Mouse (Mus musculus) neural tube, embryonic 15.5 days (tissue): ENCODE data around the gene Prkar1b. TPM values are rescaled to one million over a fixed set of nuclear protein-coding genes. Genes with fewer than 3 reads are reported as not detected.

ENCODE experiments used
- ATAC-seq: fragments of 200-750 bp; cut with Nextera tagmentation; 2 replicates; pipeline ENCODE4 v1.8.0; 2017; ENCODE audit warnings: mild to moderate bottlenecking, moderate TSS enrichment, moderate library complexity; ENCODE audit not compliant: low FRiP score
- H3K27ac ChIP-seq: fragments of 300-500 bp; sonication (generic); replicated peaks from 2 replicates; pipeline ENCODE4 v1.5.1; 2015; ENCODE audit warnings: mild to moderate bottlenecking, inconsistent platforms
- H3K27me3 ChIP-seq: fragments of 300-500 bp; sonication (generic); replicated peaks from 2 replicates; pipeline ENCODE4 v1.6.1; 2015; ENCODE audit warnings: inconsistent platforms
- H3K36me3 ChIP-seq: fragments of 300-500 bp; sonication (generic); 2 replicates; pipeline ENCODE4 v1.6.1; 2015; ENCODE audit warnings: inconsistent platforms
- H3K4me1 ChIP-seq: fragments of 300-500 bp; sonication (generic); 2 replicates; pipeline ENCODE4 v1.6.1; 2015; ENCODE audit warnings: inconsistent platforms
- H3K4me2 ChIP-seq: fragments of 300-500 bp; sonication (generic); 2 replicates; pipeline ENCODE4 v1.6.1; 2015; ENCODE audit warnings: inconsistent platforms, mild to moderate bottlenecking, moderate library complexity
- H3K4me3 ChIP-seq: fragments of 300-500 bp; sonication (generic); replicated peaks from 2 replicates; pipeline ENCODE4 v1.5.1; 2015; ENCODE audit warnings: mild to moderate bottlenecking, inconsistent platforms
- H3K9ac ChIP-seq: fragments of 300-500 bp; sonication (generic); replicated peaks from 2 replicates; pipeline ENCODE4 v1.6.1; 2015; ENCODE audit warnings: mild to moderate bottlenecking, inconsistent platforms
- H3K9me3 ChIP-seq: fragments of 300-500 bp; sonication (generic); replicated peaks from 2 replicates; pipeline ENCODE4 v1.6.1; 2016; ENCODE audit warnings: inconsistent platforms
- WGBS: fragments of 180-500 bp; shearing (Covaris S2); methylation state at CpG from one replicate; pipeline ENCODE4 v1.1.7; 2015; ENCODE audit warnings: mixed read lengths; 5-methylcytosine and 5-hydroxymethylcytosine counted together
- polyA plus RNA-seq: library from polyadenylated mRNA; unstranded; fragments of >200 nt; fragmentation: Nextera tagmentation; extraction: Ambion mirVana; gene quantifications from 2 replicates; pipeline ENCODE4 v1.2.1, GENCODE M21; 2015

The Prkar1b gene
- polyA plus RNA-seq, 1 experiment from 2014 or later, result 321 TPM

DNA sequence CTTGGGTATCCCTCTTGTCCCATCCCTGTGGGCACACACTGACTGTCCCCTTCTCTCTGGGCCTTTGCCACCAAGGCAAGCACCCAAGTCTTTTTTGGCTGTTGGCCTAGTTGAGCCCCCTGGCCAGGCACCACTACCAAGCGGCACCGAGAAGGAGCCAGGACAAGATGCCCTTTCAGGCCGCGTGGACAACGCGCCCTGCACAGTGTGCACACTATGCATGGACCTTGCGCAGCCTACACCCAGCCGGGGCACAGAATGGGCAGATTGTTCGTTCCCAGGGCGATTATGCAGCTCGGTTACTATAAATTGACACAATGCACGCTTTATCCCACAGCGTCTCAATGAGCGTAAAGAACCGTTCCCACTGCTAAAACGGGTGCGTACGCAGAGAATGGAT lies 98.5 kb downstream of the Prkar1b start:
- H3K9ac ChIP-seq, result no peak overlapping the region
- H3K27me3 ChIP-seq, result no peaks in the 10 kb centered on the region
- H3K9me3 ChIP-seq, result no peaks in the 10 kb centered on the region
- H3K4me1 ChIP-seq, result peaks cover 8% of the 10 kb centered on the region; the same call in 1 of the 2 replicates
- no peak overlapping the region; the same call in 1 of the 2 replicates for H3K27ac ChIP-seq
- WGBS, result 44% methylated on average over 18 of the region's 18 CpGs
- peaks cover 18% of the 10 kb centered on the region for H3K36me3 ChIP-seq
- no peak for ATAC-seq
- H3K4me2 ChIP-seq, result no peak overlapping the region
- H3K4me3 ChIP-seq, result no peak overlapping the region

DNA sequence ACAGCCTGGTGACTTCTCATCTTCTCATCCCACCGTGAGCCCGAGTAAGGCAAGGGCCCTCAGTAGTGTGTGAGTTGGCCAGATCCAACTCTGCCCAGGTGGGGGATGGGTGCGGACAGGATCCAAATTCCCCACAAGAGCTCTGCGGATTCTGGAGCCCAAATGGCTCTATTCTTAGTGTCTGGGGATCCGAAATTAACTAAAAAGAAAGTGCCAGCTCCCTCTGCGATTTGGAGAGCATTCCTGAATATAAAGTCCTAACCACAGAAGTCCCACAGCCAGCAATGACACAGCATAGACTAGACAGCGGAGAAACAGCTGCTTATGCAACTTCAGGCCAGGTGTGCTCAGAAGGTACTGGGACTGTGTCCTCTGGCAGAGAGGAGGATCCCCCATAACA lies 100.4 kb downstream of the Prkar1b start:
- H3K4me2 ChIP-seq, result no peak overlapping the region
- no peaks in the 10 kb centered on the region for H3K9me3 ChIP-seq
- 84% methylated on average over 7 of the region's 7 CpGs for WGBS
- no peaks in the 10 kb centered on the region for H3K27me3 ChIP-seq
- H3K36me3 ChIP-seq, result peaks cover 20% of the 10 kb centered on the region
- no peak overlapping the region for H3K4me3 ChIP-seq
- H3K4me1 ChIP-seq, result peaks cover 7% of the 10 kb centered on the region; the same call in 1 of the 2 replicates
- no peak overlapping the region for H3K9ac ChIP-seq
- H3K27ac ChIP-seq, result no peak overlapping the region
- ATAC-seq, result no peak

DNA sequence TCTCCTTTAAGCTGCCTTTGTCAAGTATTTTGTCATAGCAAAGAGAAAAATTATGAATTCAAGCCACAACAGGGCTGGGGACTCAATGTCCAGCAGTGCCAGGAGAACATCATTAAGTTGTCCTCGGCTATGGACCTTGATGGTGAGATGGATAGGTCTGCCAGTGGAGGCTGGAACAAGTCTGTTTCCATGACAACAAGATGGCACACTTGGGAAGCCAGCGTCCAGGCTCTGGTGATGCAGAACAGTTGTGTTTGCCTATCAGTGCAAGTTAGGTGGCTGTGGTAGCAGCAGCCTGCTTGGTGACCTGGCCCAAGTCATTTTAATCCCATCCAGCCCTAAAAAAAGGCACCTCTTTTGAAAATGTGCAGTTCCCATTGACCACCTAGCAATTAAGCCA lies 102.6 kb downstream of the Prkar1b start:
- H3K4me1 ChIP-seq, result peaks cover 7% of the 10 kb centered on the region; the same call in 1 of the 2 replicates
- H3K27ac ChIP-seq, result no peak overlapping the region; the same call in 1 of the 2 replicates
- no peak overlapping the region for H3K4me2 ChIP-seq
- no peak overlapping the region for H3K4me3 ChIP-seq
- no peaks in the 10 kb centered on the region for H3K9me3 ChIP-seq
- no peak for ATAC-seq
- peaks cover 23% of the 10 kb centered on the region for H3K36me3 ChIP-seq
- no peaks in the 10 kb centered on the region for H3K27me3 ChIP-seq
- 22% methylated on average over 2 of the region's 2 CpGs for WGBS
- no peak overlapping the region for H3K9ac ChIP-seq

DNA sequence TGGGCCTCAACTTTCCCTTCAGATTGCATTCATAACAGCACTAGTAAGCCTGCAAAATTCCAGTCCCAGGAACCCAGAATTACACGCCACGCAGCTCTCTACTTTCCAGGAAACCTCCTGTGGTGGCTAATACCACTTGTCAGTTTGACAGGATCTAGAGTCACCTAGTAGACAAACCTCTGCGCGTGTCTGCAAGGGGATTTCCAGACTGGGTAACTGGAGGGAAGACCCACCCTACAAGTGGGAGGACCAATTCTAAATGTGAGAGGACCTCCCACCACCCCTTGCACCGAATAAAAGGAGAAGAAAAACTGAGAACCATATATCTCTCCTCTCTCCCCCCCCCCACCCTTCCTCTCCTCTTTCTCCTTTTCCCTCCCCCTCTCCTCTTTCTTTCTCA lies 103.2 kb downstream of the Prkar1b start:
- Histone ChIP-seq H3K4me2 (no peak overlapping the region), H3K27ac (no peak overlapping the region), H3K9me3 (no peaks in the 10 kb centered on the region), H3K9ac (no peak overlapping the region), H3K36me3 (peaks cover 28% of the 10 kb centered on the region), H3K27me3 (no peaks in the 10 kb centered on the region), H3K4me1 (peaks cover 7% of the 10 kb centered on the region; the same call in 1 of the 2 replicates), H3K4me3 (no peak overlapping the region)
- no peak for ATAC-seq
- WGBS, result 76% methylated on average over 5 of the region's 5 CpGs

DNA sequence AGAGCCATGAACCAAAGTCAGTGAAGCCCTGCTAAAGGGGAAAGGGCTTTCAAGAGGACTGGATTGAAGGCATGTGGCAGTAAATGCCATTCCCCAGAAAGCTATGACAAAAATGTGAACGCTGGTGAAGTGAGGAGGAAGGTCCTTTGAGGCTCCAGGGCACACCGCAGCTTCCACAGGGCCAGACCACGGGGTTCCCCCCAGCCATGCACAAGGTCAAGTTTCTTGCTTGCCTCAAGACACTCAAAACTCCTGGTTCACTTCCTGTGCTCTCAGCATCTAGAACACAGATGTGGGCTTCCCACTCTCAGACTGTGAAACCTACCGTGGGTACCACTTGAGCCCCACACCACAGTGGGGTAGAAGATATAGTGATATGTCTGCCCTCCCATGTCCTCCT lies 106.3 kb downstream of the Prkar1b start:
- WGBS, result 85% methylated on average over 4 of the region's 4 CpGs

DNA sequence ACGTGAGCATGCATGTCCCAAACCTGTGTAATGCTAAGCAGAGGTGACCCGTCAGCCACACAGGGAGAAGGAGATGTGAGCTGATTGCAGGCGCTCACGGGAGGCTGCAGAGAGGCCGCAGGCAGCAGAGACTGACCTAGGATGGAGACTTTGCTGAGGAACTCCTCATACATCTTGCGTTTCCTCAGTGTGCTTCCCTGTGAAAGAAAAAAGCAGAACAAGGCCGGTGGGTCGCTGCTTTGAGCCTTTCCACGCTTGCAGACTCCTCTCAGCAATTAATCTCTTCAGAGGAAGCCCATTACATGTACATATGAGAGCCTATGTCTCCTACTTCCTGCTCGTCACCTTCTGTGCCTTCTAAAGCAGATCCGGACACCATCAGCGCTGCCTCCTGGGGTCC lies 107.5 kb downstream of the Prkar1b start:
- Histone ChIP-seq H3K36me3 (peaks cover 10% of the 10 kb centered on the region), H3K9me3 (no peaks in the 10 kb centered on the region), H3K27ac (no peak overlapping the region), H3K27me3 (no peaks in the 10 kb centered on the region), H3K4me2 (no peak overlapping the region), H3K4me1 (peaks cover 5% of the 10 kb centered on the region; the same call in 1 of the 2 replicates), H3K4me3 (no peak overlapping the region), H3K9ac (no peak overlapping the region)
- no peak for ATAC-seq
- WGBS, result 83% methylated on average over 12 of the region's 12 CpGs

More for the DNA sequence above, 106.3 kb downstream of the Prkar1b start:
- no peak overlapping the region for H3K9ac ChIP-seq
- H3K4me2 ChIP-seq, result no peak overlapping the region
- no peak overlapping the region for H3K27ac ChIP-seq
- H3K27me3 ChIP-seq, result no peaks in the 10 kb centered on the region
- no peaks in the 10 kb centered on the region for H3K9me3 ChIP-seq
- H3K4me1 ChIP-seq, result peaks cover 7% of the 10 kb centered on the region; the same call in 1 of the 2 replicates
- no peak overlapping the region for H3K4me3 ChIP-seq
- no peak for ATAC-seq
- H3K36me3 ChIP-seq, result peaks cover 10% of the 10 kb centered on the region

DNA sequence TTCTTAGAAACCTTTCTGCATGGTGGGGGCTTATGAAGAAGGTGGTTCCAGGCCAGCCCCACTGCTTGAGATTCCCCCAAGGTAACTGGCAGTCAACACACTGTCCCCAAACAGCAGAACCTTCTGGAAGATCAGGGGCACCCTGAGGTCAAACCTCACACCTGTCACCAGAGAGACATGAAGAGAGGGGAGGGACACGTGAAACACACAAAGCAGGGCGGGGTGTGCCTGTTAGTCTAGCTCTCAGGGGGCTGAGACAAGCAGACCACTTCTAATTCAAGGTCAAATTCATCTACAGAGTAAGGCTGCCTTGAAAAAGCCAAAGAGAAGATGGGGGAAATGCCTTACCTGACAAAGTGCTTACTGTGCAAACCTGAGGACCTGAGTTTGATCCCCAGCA lies 114.6 kb downstream of the Prkar1b start:
- Histone ChIP-seq H3K4me3 (no peak overlapping the region), H3K9me3 (no peaks in the 10 kb centered on the region), H3K4me2 (no peak overlapping the region), H3K9ac (no peak overlapping the region), H3K27me3 (no peaks in the 10 kb centered on the region), H3K36me3 (peaks cover 16% of the 10 kb centered on the region), H3K4me1 (peaks cover 26% of the 10 kb centered on the region), H3K27ac (no peak overlapping the region)
- ATAC-seq, result no peak
- WGBS, result 62% methylated on average over 2 of the region's 2 CpGs

DNA sequence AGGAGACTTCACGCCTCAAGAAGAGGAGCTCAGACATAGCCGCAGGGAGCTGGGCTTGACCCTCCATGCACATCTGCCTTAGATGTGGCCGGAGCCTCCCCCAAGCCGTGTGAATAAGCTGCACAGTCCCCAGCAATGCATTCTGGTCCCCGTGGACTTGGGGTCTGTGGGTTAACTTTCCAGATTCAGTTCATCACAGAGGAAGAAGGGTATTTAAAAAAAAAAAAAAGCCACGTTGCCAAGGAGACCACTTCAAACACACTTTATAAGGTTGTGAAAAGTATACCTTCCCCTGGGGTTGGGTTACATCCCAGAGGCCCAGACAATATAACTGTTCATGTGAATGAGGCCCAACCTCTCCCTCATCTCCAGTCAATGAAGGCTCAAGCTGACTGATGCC lies 115.1 kb downstream of the Prkar1b start:
- Histone ChIP-seq H3K4me2 (no peak overlapping the region), H3K27ac (peak overlapping the region; percentile 77; the same call in 1 of the 2 replicates), H3K4me3 (no peak overlapping the region), H3K9me3 (no peaks in the 10 kb centered on the region), H3K27me3 (no peaks in the 10 kb centered on the region), H3K9ac (no peak overlapping the region), H3K36me3 (peaks cover 16% of the 10 kb centered on the region), H3K4me1 (peaks cover 26% of the 10 kb centered on the region)
- no peak for ATAC-seq
- WGBS, result 51% methylated on average over 6 of the region's 6 CpGs

DNA sequence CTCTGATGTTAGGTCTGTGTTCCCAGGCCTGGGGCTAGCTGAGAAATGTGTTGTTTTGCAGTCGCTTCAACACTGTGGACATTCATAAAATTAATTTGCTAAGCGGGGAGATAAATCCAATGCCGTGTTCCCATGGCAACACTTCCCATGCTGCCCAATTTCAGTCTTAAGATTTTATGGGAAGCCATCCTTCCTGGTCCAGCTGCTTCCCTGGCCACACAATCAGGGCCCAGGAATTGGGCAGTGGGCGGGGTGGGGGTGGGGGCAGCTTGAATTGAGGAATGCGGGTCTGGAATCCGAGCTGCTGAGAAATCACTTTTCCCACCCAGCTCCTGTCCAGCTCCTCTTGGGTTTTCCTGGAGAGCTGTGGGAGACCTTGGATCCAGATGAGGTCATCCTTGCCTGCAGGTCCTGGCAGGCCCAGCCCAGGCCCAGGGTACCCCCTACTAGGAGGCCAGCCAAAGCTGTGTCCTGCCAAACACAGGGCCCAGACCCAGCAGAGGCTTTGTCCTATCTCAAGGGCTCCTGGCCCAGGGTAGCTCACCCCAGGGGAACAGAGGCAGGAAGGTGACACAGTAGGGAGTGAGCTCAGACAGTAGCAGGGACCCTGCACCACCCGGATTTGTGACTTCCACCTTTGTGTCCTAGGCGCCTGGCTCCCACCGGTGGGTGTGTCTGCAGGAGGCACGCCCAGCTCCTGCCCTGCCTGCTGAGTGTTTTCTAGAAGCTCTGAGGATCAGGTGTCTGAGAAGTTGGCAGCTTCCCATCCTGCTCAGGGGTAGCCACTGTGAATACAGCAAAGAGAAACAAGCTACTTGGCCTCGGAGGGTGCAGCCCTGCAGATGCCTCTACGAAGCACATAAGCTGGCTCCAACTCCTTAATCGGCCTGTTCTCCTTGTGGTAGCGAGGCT lies 116.1 kb downstream of the Prkar1b start:
- Histone ChIP-seq H3K9ac (no peak overlapping the region), H3K27me3 (no peaks in the 10 kb centered on the region), H3K27ac (peak overlapping the region; percentile 77), H3K4me2 (no peak overlapping the region), H3K4me3 (no peak overlapping the region), H3K36me3 (peaks cover 16% of the 10 kb centered on the region), H3K4me1 (peaks cover 26% of the 10 kb centered on the region), H3K9me3 (no peaks in the 10 kb centered on the region)
- ATAC-seq, result peak; percentile 56
- 43% methylated on average over 14 of the region's 14 CpGs for WGBS

DNA sequence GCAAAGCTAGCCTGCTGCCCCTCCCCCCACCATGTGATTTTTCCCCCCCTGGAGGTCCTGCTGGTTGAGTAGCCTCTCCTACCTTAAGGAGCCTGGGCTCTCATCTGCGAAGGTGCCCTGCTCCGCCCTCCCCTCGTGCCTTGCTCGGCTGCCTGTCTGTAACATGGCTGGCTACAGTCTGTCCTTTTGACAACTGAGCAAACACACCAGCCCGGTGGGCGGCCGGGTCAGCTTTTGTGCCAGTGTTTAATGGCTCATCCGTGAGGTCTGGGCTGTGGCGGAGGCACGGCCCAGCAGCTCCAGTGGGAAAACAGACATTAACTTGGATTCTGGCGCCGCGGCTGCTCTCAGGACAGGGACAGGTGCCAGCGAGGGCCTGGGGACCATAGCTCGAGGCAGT lies 122.2 kb downstream of the Prkar1b start:
- Histone ChIP-seq H3K4me1 (peaks cover 11% of the 10 kb centered on the region), H3K27ac (0 out of 2 replicates have a peak overlapping the region, but pooled peaks have one; percentile 0), H3K4me3 (no peak overlapping the region), H3K4me2 (no peak overlapping the region), H3K9me3 (no peaks in the 10 kb centered on the region), H3K9ac (no peak overlapping the region), H3K36me3 (no peaks in the 10 kb centered on the region; the same call in 1 of the 2 replicates), H3K27me3 (no peaks in the 10 kb centered on the region)
- WGBS, result 11% methylated on average over 15 of the region's 15 CpGs
- ATAC-seq, result peak; percentile 50; the same call in 1 of the 2 replicates

DNA sequence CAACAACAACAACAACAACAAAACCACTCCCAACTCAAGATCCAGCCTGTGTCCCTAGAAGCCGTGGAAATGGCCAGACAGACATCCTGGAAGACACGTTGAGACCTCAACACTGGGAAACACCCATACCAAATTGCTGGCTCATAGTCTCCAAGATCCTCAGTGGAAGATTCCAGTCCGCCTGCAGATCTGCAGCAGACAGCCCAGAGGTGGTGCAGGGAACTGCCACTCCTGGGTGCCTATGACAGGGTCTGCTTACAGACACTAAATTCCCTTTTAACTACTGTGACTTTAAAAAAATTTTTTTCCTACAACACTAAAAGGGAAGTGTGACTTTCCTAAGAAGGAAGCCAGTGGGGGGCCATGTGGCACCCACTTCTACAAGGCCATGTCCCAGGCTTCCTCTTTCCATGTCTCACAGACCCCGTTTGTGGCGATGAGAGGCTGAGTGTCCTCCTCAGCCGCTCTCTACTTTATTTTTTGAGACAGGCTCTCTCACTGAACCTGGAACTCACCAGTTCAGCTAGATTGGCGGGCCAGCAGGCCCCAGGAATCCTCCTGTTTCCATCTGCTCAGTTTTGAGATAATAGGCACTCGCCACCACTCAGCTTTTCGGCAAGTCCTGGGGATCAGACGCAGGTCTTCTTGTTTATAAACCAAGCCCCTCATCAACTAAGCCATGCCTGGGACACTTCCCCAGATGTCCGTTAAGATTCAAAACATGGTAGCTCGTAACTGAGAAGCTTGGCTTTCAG lies 125.3 kb downstream of the Prkar1b start:
- no peaks in the 10 kb centered on the region for H3K9me3 ChIP-seq
- H3K4me1 ChIP-seq, result peaks cover 9% of the 10 kb centered on the region
- H3K4me3 ChIP-seq, result no peak overlapping the region
- H3K4me2 ChIP-seq, result no peak overlapping the region
- H3K27ac ChIP-seq, result no peak overlapping the region
- WGBS, result 79% methylated on average over 12 of the region's 12 CpGs
- no peak overlapping the region for H3K9ac ChIP-seq
- H3K27me3 ChIP-seq, result no peaks in the 10 kb centered on the region
- H3K36me3 ChIP-seq, result peaks cover 6% of the 10 kb centered on the region
- no peak for ATAC-seq
